Mouse (Mus musculus): Measurements from ENCODE around the gene Gad2. TPM values are rescaled to one million over a fixed set of nuclear protein-coding genes. Genes with fewer than 3 reads are reported as not detected.
"Not testable (repeated sequence)": the region's sequence is repeated elsewhere in the genome, so short reads cannot be mapped to it uniquely, and the experiment has no call there.

The Gad2 gene
- polyA plus RNA-seq (2015; fragmentation: Nextera tagmentation; extraction: Ambion mirVana), result 0.41 and 0.96 TPM in 2 replicates

DNA sequence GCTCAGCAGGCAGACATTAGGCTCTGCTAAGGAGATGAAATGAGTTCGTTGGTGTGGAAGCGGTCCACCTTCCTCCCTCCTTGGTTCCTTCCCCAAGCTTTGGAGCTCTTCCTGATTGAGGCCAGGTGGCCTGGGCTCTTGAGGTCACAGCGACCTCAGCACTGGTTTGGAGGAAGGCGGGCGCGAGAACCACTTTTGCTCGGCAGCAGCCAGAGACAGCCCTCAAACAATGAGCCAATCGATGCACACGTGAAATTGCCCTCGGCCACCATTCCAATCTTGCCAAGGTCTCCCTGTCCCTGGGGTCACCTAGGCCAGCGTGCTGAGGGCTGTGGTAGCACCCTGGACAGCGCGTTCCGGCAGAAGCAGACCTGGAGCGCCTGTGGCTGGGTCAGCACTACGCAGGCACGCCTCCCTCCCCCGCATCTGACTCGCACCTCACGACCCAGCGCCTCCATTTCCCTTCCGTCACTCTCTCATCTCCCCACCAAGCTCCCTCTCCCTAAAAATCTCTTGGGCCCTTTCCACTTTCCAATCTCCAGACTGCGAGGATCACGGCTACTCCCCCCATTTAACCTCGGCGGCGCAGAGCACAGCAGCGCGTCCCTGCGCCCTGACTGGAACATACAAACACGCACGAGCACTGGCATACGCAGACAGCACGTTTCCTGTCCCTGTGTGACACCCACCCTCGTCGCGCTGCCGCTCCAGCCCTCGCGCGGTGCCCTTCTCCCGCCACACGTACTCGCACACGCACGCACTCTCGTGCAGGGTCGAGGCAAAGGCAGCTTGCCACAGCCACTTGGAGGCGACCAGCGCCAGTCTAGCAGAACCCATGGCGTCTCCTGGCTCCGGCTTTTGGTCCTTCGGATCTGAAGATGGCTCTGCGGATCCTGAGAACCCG is at the start of gene Gad2:
TSS of gene Gad2 (plus strand) at position 378 of the 904 bp plus-strand sequence.
- H3K4me1 ChIP-seq, result peaks cover 20% of the 10 kb centered on the region
- peak within 1 kb of the TSS; percentile 41 for H3K4me3 ChIP-seq
- peaks cover 99% of the 10 kb centered on the region for H3K27me3 ChIP-seq
- peak within 1 kb of the TSS; percentile 69 for H3K4me2 ChIP-seq
- under 1% methylated on average over 55 of the region's 55 CpGs for WGBS
- 0 out of 2 replicates have a peak, but pooled peaks have one; percentile 11 for ATAC-seq (ENCODE audit: insufficient number of reproducible peaks, insufficient read depth, low FRiP score, low TSS enrichment, low read depth)
- H3K27ac ChIP-seq, result no peak within 1 kb of the TSS
- no peaks in the 10 kb centered on the region for H3K36me3 ChIP-seq
- no peak within 1 kb of the TSS for H3K9ac ChIP-seq
- no peaks in the 10 kb centered on the region for H3K9me3 ChIP-seq

DNA sequence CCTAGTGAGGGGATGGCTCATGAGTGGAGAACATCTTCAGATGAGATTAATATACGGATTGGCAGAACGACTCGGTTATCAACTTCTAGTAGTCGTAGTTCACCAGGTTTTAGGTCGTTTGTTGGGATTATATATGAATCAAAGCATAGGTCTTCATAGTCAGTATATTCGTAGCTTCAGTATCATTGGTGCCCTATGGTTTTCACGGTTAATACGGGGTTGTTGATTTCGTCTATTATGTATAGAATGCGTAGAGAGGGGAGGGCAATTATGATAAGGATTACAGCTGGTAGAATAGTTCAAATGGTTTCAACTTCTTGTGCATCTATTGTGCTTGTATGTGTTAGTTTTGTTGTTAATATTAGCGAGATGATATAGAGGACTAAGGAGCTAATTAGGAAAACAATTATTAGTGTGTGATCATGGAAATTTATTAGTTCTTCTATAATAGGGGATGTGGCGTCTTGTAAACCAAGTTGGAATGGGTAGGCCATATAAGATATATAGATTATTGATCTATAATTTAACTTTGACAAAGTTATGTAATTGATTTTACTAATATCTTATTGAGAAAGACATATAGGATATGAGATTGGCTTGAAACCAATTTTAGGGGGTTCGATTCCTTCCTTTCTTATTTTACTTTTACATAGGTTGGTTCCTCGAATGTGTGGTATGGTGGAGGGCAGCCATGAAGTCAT is 34.4 kb upstream of the Gad2 start:
- H3K27me3 ChIP-seq, H3K27ac ChIP-seq, H3K4me1 ChIP-seq, H3K4me2 ChIP-seq, H3K36me3 ChIP-seq, H3K9ac ChIP-seq, H3K4me3 ChIP-seq, H3K9me3 ChIP-seq: not testable (repeated sequence)
- ATAC-seq (ENCODE audit: insufficient number of reproducible peaks, insufficient read depth, low FRiP score, low TSS enrichment, low read depth), result peak; percentile 85
- 85% methylated on average over 14 of the region's 14 CpGs for WGBS

DNA sequence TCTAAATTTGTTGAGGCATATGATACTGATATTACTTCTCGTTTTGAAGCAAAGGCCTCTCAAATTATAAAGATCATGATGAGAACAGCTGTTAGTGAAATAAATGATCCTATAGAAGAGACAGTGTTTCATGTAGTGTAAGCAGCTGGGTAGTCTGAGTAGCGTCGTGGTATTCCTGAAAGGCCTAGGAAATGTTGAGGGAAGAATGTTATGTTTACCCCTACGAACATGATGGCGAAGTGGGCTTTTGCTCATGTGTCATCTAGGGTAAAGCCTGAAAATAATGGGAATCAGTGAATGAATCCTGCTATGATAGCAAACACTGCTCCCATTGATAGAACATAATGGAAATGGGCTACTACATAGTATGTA is 33.8 kb upstream of the Gad2 start:
- not testable (repeated sequence) for H3K9me3 ChIP-seq, H3K4me3 ChIP-seq, H3K4me1 ChIP-seq, H3K27ac ChIP-seq, H3K27me3 ChIP-seq, H3K4me2 ChIP-seq, H3K36me3 ChIP-seq, H3K9ac ChIP-seq
- WGBS, result 88% methylated on average over 5 of the region's 5 CpGs
- ATAC-seq (ENCODE audit: insufficient number of reproducible peaks, insufficient read depth, low FRiP score, low TSS enrichment, low read depth), result peak; percentile 48

DNA sequence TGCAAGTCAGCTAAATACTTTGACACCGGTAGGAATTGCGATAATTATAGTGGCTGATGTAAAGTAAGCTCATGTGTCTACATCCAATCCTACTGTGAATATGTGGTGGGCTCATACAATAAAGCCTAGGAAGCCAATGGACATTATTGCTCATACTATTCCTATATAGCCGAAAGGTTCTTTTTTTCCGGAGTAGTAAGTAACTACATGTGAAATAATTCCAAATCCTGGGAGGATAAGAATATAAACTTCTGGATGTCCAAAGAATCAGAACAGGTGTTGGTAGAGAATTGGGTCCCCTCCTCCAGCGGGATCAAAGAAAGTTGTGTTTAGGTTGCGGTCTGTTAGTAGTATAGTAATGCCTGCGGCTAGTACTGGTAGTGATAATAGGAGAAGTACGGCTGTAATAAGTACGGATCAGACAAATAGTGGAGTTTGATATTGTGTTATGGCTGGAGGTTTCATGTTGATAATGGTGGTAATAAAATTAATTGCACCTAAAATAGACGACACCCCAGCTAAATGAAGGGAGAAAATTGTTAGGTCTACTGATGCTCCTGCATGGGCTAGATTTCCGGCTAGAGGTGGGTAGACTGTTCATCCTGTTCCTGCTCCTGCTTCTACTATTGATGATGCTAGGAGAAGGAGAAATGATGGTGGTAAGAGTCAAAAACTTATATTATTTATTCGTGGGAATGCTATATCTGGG is 33.2 kb upstream of the Gad2 start:
- not testable (repeated sequence) for H3K4me3 ChIP-seq, H3K9me3 ChIP-seq, H3K9ac ChIP-seq, H3K36me3 ChIP-seq, H3K27me3 ChIP-seq, H3K4me2 ChIP-seq, H3K27ac ChIP-seq, H3K4me1 ChIP-seq
- WGBS, result 70% methylated on average over 12 of the region's 12 CpGs
- ATAC-seq (ENCODE audit: insufficient number of reproducible peaks, insufficient read depth, low FRiP score, low TSS enrichment, low read depth), result peak; percentile 97

DNA sequence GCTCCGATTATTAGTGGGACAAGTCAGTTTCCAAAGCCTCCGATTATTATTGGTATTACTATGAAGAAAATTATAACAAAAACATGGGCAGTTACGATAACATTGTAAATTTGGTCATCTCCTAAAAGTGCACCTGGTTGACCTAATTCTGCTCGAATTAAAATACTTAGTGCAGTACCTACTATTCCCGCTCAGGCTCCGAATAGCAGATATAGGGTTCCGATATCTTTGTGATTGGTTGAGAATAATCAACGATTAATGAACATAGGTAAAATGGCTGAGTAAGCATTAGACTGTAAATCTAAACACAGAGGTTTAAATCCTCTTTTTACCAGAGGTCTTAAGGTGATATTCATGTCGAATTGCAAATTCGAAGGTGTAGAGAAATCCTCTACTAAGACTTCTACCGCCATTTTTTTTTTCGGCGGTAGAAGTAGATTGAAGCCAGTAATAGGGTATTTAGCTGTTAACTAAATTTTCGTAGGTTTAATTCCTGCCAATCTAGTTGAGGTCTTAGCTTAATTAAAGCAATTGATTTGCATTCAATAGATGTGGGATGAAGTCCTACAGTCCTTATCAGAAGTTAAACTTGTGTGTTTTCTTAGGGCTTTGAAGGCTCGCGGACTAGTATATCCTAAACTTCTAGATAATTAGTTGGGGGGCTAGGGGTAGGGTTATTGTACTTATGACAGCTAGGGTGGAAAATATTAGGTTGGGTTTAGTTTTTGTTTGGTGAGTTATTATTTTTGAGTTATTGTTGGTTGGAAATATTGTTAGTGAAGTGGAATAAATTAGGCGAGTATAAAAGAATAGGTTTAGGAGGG is 32.4 kb upstream of the Gad2 start:
- H3K9me3 ChIP-seq, H3K4me1 ChIP-seq, H3K9ac ChIP-seq, H3K27me3 ChIP-seq, H3K27ac ChIP-seq, H3K36me3 ChIP-seq, H3K4me2 ChIP-seq, H3K4me3 ChIP-seq: not testable (repeated sequence)
- peak; percentile 92 for ATAC-seq (ENCODE audit: insufficient number of reproducible peaks, insufficient read depth, low FRiP score, low TSS enrichment, low read depth)
- WGBS, result 83% methylated on average over 16 of the region's 17 CpGs

DNA sequence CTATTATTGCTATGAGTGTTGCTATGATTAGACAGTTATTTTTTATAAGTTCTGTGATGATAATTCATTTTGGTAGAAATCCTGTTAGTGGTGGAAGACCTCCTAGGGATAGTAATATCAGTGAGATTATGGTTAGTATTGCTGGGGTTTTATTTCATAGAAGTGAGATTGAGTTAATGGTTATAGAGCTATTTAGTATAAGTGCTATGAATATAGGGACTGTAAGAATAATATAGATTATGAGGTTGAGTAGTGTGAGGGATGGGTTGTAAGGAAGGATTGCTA is 31.9 kb upstream of the Gad2 start:
- H3K9ac ChIP-seq, result no peak overlapping the region
- H3K4me3 ChIP-seq, result no peak overlapping the region
- H3K27me3 ChIP-seq, result no peaks in the 10 kb centered on the region
- no peak overlapping the region for H3K27ac ChIP-seq
- H3K4me1 ChIP-seq, result no peaks in the 10 kb centered on the region
- no peak for ATAC-seq (ENCODE audit: insufficient number of reproducible peaks, insufficient read depth, low FRiP score, low TSS enrichment, low read depth)
- no peaks in the 10 kb centered on the region for H3K36me3 ChIP-seq
- H3K4me2 ChIP-seq, result no peak overlapping the region
- H3K9me3 ChIP-seq, result no peaks in the 10 kb centered on the region

DNA sequence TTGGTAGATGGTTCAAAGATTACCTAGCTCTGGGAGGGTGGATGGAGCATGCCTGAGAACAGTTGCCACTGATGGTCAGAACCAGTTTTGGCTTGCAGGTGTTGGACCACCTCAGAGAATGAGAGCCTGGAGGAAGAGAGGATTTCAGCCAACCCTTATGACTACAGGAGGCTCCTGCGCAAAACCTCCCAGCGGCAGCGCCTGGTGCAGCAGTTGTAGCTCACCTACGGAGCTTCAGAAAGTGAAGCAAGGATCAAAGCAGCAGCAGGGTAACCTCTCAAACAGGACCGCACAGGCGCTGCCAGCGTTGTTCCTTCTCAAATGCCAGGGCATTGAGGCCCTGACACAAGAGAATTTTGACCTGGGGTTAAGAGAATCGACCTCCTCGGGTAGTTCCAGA is 4.1 kb upstream of the Gad2 start:
- 3% methylated on average over 9 of the region's 9 CpGs for WGBS
- peaks cover 68% of the 10 kb centered on the region for H3K27me3 ChIP-seq
- no peak overlapping the region for H3K4me2 ChIP-seq
- H3K9ac ChIP-seq, result no peak overlapping the region
- no peak for ATAC-seq (ENCODE audit: insufficient number of reproducible peaks, insufficient read depth, low FRiP score, low TSS enrichment, low read depth)
- no peak overlapping the region for H3K4me3 ChIP-seq
- H3K4me1 ChIP-seq, result peaks cover 12% of the 10 kb centered on the region
- H3K27ac ChIP-seq, result no peak overlapping the region
- H3K36me3 ChIP-seq, result no peaks in the 10 kb centered on the region
- no peaks in the 10 kb centered on the region for H3K9me3 ChIP-seq

DNA sequence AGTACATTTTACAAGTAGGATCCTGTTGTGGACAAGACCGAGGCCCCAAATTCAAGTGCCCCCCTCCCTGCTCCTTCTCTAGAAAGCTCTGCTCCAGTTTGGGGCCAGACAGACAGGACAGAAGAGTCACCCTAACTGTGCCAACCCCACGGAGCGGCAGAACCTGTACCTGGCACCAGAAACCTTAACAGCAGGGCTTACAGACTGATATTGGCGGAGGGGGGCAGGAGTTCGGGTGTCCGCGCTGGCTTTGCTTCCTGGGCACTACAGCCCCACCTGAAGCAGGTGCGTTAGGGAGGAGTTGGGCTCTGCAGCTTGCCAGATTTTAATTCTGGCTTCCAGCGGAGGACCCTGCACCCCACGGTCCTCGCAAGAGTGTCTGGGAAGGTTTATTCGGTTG is 2.6 kb upstream of the Gad2 start:
- Histone ChIP-seq H3K27me3 (peaks cover 82% of the 10 kb centered on the region), H3K9me3 (no peaks in the 10 kb centered on the region), H3K9ac (no peak overlapping the region), H3K4me1 (peaks cover 20% of the 10 kb centered on the region), H3K4me2 (no peak overlapping the region), H3K36me3 (no peaks in the 10 kb centered on the region), H3K4me3 (no peak overlapping the region), H3K27ac (no peak overlapping the region)
- WGBS, result under 1% methylated on average over 12 of the region's 12 CpGs
- no peak for ATAC-seq (ENCODE audit: insufficient number of reproducible peaks, insufficient read depth, low FRiP score, low TSS enrichment, low read depth)

DNA sequence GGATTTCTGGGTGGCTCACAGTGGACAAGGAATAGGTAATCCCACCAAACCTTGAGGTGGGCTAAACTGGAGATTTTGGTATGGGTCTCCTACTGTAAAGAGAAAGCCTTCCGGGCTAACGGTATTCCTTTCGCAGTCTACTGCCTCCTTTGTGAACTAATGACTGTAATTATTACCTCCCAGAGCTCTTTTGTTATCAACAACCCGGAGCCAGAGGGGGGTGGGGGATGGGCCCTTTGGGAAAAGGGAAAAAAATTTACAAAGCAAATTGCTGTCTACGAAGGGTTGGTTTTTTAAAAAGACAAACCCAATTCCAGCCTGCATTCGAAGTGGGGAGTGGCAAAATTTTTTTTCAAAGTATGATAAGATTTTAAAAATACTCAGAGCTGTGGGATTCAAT is 2.0 kb upstream of the Gad2 start:
- no peak for ATAC-seq (ENCODE audit: insufficient number of reproducible peaks, insufficient read depth, low FRiP score, low TSS enrichment, low read depth)
- 1% methylated on average over 6 of the region's 6 CpGs for WGBS

DNA sequence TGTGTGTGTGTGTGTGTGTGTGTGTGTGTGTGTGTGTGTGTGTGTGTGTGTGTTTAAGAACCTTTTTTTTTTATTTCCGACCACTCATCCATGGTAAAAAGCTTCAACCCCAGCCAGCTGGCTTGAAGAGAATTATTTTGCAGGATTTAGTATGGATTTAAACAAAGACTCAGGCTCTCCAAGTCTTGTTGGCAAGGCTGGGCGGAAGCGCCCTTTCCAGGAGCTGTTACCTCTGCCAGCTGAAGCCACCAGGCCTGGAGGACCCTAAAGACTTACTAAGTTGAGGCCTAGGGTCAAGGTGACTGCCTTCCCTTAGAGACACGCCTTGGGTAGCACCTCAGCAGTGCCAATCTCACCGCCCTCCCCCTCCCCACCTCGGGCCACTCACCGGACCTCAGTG is 1.5 kb upstream of the Gad2 start:
- no peak overlapping the region for H3K4me3 ChIP-seq
- no peak overlapping the region for H3K9ac ChIP-seq
- H3K4me1 ChIP-seq, result peaks cover 20% of the 10 kb centered on the region
- H3K9me3 ChIP-seq, result no peaks in the 10 kb centered on the region
- H3K27ac ChIP-seq, result no peak overlapping the region
- no peak for ATAC-seq (ENCODE audit: insufficient number of reproducible peaks, insufficient read depth, low FRiP score, low TSS enrichment, low read depth)
- 5% methylated on average over 7 of the region's 7 CpGs for WGBS
- no peak overlapping the region for H3K4me2 ChIP-seq
- no peaks in the 10 kb centered on the region for H3K36me3 ChIP-seq
- peaks cover 93% of the 10 kb centered on the region for H3K27me3 ChIP-seq

More for the DNA sequence above, 2.0 kb upstream of the Gad2 start:
- peaks cover 20% of the 10 kb centered on the region for H3K4me1 ChIP-seq
- peaks cover 88% of the 10 kb centered on the region for H3K27me3 ChIP-seq
- H3K9ac ChIP-seq, result no peak overlapping the region
- no peak overlapping the region for H3K4me2 ChIP-seq
- no peaks in the 10 kb centered on the region for H3K36me3 ChIP-seq
- H3K9me3 ChIP-seq, result no peaks in the 10 kb centered on the region
- H3K27ac ChIP-seq, result no peak overlapping the region
- no peak overlapping the region for H3K4me3 ChIP-seq

Data from embryonic facial prominence, embryonic 13.5 days (tissue).